Mouse (Mus musculus) embryonic fibroblast, embryonic 13.5 days (primary cell): ENCODE results near the gene Sept9.

Experiments used
- CTCF ChIP-seq: IDR thresholded peaks from 2 replicates; pipeline ENCODE4 v1.5.1; 2011; ENCODE audit warnings: mild to moderate bottlenecking, control low read depth, low read length, moderate library complexity, borderline replicate concordance; ENCODE audit not compliant: insufficient read depth
- POLR2A ChIP-seq: IDR thresholded peaks from 2 replicates; pipeline ENCODE4 v1.6.1; 2011; ENCODE audit warnings: low read depth, mild to moderate bottlenecking, control low read depth, low read length, moderate library complexity

- TF ChIP-seq CTCF, result no peak
- TF ChIP-seq POLR2A, result no peak
Observed at GRCm38 (mm10) chr11:117240861-117241738, 41.6 kb downstream of the Sept9 start.
